Mouse (Mus musculus) layer of hippocampus, adult 18-20 months (tissue): Measurements from ENCODE around the gene Fnip1. TPM values are rescaled to one million over a fixed set of nuclear protein-coding genes. Genes with fewer than 3 reads are reported as not detected.

Experiments
- DNase-seq, 2 experiments: peaks; one replicate each; pipeline ENCODE4 v3.0.0; 2022; ENCODE audit warnings: low spot score in 2 of 2
- total RNA-seq, 2 experiments: library from RNA; stranded (reverse); gene quantifications; 2 replicates each; pipeline ENCODE4 v1.2.3; 2021

Fnip1 gene
- total RNA-seq, 2 experiments from 2014 or later: 36.5 to 38.2 TPM

GRCm38 (mm10) chr11:54456875-54457274, 18.9 kb downstream of the Fnip1 start:
- DNase-seq: no peak

- DNase-seq: no peak
Measured at GRCm38 (mm10) chr11:54458168-54458567, 20.2 kb downstream of the Fnip1 start.

- peak in 1 of 2 experiments; percentile 31 for DNase-seq
Measured at GRCm38 (mm10) chr11:54464557-54465244, 26.7 kb downstream of the Fnip1 start.

GRCm38 (mm10) chr11:54472231-54472630, 34.2 kb downstream of the Fnip1 start:
- DNase-seq: no peak

- DNase-seq: no peak
Measured at GRCm38 (mm10) chr11:54478414-54478813, 40.4 kb downstream of the Fnip1 start.

- no peak for DNase-seq
Measured at GRCm38 (mm10) chr11:54486041-54486440, 48.0 kb downstream of the Fnip1 start.

DNA sequence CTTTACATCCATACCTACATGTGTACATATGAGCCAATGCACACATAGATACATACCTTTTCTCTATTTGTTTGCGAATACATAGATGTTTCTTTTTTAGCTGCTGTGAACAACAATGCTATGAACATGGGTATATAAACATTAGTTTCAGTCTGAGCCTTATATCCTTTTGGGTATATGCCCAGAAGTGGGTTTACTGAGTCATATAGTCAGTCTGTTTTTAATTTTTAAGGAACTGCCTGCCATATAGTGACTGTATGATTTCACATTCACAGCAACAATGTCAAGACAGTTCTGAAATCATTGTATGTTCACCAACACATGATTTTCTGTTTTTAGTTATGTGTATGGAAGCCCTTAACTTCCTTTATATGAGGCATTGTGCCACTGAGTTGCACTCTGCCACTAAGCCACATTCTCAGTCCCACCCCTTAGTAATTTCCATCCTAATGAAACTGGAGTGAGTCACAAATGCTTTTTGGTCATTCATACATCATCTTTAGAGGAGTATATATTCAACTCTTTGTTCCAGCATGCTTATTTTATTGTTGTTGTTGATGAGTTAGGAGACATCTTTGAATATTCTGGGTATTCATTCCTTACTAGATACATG, 54.1 kb downstream of the Fnip1 start:
- DNase-seq: no peak

- no peak for DNase-seq
Measured at GRCm38 (mm10) chr11:54492559-54492958, 54.6 kb downstream of the Fnip1 start.

DNA sequence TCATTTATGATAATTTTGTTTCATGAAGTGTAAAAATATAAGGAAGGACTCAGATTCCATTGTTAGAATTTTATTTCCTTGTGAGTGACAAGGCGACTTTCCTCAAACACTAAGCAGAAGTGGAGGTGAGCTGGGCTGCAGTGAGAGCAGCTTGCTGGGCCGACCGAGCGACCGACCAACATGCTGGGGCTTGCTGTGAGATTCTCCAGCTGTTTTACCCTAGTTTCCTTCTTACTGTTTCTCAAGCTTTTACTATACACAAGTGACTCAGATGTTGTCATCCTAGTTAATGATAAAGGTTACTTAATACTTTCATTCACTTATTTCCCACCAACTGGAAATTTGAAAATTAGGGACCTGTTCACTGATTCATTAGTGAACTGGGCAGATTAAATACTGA, 61.8 kb downstream of the Fnip1 start:
- no peak for DNase-seq

- DNase-seq: no peak
Measured at GRCm38 (mm10) chr11:54502546-54503245, 64.7 kb downstream of the Fnip1 start.

GRCm38 (mm10) chr11:54513584-54513983, 75.6 kb downstream of the Fnip1 start:
- DNase-seq: no peak

GRCm38 (mm10) chr11:54521927-54522528, 84.0 kb downstream of the Fnip1 start:
- peak in 1 of 2 experiments; percentile 20 for DNase-seq

DNA sequence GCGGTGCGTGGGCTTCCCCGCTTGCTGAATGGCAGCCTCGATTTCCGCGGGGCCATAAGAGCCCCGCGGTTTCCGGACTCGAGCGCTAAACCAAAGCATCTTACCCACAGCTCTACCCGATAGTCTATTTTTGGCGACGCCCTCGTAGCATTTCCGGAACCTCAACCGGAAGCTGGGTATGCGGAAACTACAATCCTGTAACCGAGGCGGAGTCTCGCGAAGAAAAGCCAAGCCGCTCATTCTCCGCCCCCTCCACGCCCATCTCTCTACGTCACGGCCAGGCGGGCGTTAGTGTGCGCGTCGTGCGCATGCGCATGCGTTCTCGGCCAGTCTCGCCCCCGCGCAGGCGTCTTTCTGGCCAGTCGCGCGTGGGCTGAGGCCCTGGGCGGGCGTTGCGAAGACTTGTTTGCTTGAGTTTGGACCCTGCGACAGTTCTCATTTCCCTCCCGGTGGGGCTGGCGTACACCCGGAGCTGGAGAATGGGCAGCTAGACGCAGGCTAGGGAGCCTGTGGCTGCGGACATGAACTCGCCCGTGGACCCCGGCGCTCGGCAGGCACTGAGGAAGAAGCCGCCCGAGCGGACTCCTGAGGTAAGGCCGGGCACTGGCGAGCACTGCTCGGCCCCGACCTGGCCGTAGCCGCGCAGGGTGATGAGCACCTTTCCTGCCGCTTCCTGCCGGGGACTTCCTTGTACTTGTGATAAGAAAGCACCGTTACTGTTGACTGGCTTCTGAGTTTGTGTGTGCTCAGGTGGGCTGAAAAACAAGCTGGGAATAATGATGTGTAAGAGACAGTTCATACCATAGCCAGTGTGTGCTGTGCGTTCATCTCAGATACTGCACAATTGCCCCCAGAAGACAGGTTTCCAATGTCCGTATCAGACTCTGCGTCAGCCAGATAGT, 84.8 kb downstream of the Fnip1 start, which contains the start of gene Rapgef6:
Gene Rapgef6 (plus strand): TSS at position 319 of the 902 bp plus-strand sequence.
- peak; percentile 97 to 99 for DNase-seq

DNA sequence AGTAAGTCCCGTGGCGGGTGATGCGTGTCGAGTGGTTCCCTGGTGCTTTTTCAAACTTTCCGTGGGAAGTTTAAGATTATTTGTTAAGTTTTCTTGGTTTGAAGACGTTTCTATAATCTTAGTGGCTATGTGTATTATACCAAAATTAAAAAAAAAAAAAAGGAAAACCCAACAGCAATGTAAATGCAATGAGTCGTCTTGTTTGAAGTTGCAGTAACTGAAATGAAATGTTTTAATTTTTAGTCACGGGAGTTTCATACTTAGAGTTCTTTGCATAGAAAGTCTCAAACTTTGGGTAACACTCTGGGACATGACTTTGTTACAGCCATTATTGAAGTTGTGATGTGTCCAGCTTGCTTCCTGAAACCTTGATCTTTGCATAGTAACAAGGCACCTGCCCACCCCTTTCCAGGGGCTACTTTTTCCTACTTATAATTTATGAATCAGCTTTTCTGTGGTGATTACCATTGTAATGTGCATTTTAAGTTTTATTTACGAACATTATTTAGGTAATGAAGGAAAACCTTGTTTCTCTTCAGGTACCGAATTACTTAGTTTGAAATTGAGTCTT, 85.5 kb downstream of the Fnip1 start:
- no peak for DNase-seq

DNA sequence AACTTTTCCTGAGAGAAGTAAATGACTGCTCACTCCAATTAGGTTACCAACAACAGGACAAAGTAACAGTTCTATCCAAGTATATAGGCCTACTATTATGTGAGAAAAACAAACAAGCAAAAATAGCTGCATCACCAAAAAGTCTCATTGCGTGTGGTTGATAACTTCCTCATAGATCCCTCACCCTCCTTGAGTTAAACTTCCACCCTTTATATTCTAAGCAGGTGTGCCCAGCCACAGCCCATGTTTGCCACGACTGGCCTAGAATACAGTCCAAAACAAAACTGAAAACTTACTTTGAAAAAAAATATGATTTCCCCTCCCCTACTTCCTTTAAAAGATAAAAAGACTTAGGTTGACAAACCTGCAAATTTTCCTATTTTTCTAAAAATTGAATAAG, 90.0 kb downstream of the Fnip1 start:
- no peak for DNase-seq

DNA sequence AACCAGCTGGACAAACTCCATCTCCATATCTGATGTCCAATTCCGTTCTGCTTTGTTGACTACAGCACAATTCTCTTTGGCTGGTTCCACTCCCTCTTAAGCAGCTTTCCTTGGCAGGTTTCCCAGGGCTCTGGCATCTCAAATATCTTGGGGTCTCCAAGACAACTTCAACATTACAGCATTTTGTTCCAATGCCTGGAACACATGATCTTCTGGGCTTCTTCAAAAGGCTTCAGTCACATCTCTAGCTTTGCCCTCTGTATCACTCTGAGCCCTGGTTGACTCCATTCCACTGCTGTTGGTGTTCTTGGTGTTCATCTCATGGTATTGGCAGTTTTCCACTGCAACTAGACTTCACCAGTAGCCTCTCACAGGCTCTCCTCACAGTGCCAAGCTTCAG, 92.4 kb downstream of the Fnip1 start:
- DNase-seq: no peak

DNA sequence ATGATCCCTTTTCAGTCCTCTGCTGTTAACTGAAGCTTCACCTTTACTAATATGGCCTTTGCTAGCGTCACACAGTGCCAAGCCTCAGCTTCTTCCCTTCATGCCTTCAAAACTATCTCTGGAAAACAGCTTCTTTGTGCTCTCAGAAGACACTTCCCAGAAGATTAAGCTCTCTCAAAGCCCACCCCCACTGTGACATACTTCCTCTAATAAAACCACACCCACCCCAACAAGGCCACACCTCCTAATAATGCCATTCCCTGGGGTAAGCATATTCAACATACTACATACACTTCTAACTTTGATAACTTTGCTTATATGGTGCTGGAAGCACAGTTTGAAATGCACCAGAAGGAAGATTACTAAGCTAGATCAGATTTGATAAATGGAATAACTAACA, 92.9 kb downstream of the Fnip1 start:
- no peak for DNase-seq

DNA sequence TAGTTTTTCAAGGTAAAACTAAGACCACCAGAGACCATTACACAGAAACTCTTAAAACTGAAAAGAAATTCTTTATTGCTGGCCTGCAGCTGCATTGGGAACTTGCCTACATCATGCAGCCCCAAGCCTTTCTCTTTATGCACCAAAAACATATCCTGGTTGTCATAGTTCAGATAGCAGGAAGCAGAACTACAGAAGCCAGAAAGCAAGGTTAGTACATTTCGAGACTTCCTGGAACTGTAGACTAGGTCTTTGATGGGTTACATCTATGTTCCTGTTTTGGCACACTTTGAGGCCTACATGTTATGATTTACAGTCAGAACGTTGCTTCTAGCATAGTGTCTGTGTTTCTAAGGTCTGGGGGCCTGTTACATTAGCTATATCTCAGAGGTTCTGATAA, 95.8 kb downstream of the Fnip1 start:
- no peak for DNase-seq

GRCm38 (mm10) chr11:54534871-54535270, 96.9 kb downstream of the Fnip1 start:
- peak; percentile 33 to 78 for DNase-seq

DNA sequence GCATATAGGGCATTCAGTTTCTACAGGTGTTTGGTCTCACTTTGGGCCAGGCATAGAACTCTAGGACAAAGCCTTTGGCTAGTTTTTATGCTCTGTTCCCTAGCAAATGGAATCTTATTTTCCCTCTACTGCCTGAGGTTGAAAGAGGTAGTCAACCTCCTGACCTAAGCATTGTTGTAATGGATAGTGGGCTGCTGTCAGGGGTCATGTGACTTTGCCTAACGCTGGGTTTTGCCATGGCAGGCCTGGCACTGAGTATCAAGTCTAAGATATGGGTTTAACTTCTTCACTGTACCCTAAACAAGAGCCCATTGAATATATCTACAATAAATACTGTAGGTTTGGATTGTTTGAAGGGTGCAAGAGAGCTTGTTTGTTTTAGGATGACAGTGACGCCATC, 101.0 kb downstream of the Fnip1 start:
- no peak for DNase-seq
